Mouse (Mus musculus) megakaryocyte-erythroid progenitor cell, adult 5-6 weeks (primary cell): Measurements from ENCODE around the gene Clip3. TPM values are rescaled to one million over a fixed set of nuclear protein-coding genes. Genes with fewer than 3 reads are reported as not detected.

Experiments used
- ATAC-seq: replicated peaks from 2 replicates; pipeline ENCODE4 v1.8.0; 2016; ENCODE audit warnings: mild to moderate bottlenecking, inconsistent platforms; ENCODE audit not compliant: severe bottlenecking, poor library complexity, low FRiP score, low TSS enrichment
- total RNA-seq, 2 experiments: library from RNA; stranded (forward) in 1 of 2; stranded (reverse) in 1 of 2; fragments of 200-1000, 215-1000 nt in 1 of 2; fragments of >200 nt in 1 of 2; fragmentation: Nextera tagmentation in 1 of 2; gene quantifications; 2 replicates each; pipeline ENCODE4 v1.2.3; 2014 to 2017

Gene Clip3
- total RNA-seq, 2 experiments from 2014 or later = not detected

DNA sequence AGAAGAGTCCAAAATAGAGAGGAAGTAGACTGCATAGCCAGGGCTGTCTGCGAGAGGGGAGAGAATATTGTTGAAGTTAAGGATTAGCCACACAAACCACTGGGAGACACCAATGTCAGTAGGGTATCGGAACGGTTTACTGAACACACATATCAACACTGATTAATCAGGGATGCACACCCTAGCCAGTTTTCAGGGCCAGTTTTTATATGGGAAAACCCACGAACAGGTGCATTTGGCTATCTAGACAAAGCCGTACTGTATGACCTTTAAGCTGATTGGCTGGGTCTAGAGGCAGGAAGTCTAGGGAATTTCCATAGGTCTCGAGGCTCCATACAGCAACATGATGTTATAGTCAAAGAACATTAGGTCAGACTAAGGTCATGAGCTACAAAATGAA is 31.3 kb downstream of the Clip3 start:
- ATAC-seq = peak; percentile 15

DNA sequence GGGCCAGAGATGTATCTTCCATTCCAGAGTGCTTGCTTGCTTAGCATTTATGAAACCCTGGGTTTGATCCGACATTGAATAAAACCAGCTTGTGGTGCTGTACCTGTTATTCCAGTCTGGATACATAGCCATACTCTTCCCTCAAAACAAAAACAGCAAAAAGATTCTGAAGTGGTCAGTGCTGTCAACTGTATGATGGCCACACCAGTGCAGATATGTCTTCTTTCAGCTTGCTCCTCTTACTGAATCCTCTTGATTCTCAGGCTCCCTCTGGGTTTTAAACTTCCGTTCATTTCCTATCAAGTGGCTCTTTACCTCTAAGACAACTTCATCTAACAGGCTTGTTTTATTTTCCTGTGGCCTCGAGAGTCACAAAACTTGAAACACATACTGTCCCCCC is 32.3 kb downstream of the Clip3 start, which contains the start of gene Sdhaf1:
Gene Sdhaf1, minus strand, starts transcription at position 101 of the 400 bp plus-strand sequence.
- no peak for ATAC-seq

DNA sequence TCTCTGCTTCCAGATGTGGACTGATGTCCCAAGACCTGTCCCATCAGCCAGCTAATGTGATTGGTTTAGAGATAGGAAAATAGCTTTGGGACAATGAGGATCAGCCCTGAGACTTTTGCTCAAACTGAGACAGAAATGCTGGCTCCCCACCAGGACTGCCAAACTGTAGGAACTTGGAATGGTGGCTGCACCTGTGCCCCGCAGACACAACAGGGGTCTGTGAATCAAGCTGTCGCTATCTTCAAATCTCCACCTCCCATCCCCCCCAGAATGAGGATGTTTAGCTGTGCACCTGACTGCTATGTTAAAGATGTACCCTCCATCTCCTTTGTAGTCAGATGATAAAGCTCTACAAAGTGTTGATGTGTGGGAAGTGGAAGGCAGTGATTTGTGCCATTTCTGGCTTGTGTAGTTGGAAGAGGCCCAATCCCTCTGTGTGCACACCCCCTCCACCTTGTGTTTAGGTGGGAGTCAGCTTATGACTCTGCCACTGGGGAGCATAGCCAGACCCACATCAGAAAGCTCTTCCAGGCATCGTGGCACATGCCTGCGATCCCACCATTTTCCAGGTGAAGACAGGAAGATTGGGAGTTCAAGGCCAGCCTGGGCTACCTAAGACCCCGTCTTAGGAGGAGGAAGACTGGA is 32.9 kb downstream of the Clip3 start:
- ATAC-seq = no peak

DNA sequence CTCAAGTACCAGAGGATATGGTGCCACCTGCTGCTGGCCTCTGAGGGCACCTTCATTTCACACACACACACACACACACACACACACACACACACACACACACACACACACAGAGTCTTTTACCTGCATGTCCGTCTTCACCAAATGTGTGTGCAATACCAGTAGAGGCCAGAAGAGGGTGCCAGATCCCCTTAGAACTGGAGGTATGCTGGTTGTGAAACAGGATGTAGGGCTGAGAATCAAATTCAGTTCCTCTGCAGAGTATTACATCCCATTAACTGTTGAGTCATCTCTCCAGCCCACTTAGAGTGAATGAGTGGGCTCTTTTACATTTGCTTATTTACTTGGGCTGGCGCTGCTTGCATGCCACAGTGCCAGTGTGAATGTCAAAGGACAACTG is 33.8 kb downstream of the Clip3 start:
- no peak for ATAC-seq

DNA sequence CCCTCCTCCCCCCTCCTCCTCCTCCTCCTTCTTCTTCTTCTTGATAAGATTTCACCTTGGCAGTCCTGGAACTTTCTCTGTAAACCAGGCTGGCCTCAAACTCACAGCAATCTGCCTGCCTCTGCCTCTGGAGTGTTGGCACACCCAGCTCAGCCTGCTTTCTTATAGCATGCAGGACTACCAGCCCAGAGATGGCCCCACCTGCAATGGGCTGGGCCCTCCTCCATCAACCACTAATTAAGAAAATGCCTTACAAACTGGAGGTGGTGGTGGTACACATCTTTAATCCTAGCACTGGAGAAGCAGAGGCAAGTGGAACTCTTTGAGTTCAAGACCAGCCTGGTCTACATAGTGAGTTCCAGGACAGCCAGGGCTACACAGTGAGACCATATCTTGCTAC is 34.9 kb downstream of the Clip3 start:
- no peak for ATAC-seq

DNA sequence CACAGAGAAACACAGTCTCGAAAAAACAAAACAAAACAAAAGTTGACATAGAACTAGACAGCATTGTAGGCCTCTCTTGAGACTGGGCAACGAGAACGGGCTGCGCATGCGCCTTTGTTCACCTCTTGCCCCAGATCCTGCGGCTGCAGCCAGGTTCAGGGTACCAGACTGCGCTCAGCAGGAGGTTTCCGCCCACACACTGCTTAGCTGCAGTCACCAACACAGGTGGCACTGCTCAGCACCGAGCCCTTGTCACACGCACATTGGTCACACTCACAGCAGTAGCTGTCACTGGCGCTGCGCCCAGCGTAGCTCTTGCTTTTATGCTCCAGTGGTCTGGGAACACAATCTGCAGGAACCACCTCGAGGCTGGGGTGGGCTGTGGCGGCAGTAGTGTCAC is 35.6 kb downstream of the Clip3 start:
- no peak for ATAC-seq

DNA sequence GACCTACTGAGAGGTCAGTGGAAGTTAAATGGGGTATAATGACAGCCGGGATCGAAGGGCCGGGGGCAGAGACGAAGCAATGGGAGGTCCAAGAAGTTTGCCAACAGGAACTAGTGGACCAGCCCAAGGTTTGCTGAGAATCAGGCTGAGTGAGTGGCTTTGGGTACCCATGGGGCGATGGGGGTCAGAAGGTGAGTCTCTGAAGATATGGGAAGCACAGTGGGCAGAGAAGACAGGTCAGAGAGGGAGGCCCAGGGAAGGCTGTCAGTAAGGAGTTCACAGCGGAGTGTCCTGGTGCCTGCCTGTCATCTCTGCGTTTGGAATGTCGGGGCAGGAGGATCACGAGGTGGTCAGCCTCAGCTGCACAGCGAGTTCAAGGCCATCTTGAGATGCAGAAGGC is 36.9 kb downstream of the Clip3 start:
- ATAC-seq = no peak

DNA sequence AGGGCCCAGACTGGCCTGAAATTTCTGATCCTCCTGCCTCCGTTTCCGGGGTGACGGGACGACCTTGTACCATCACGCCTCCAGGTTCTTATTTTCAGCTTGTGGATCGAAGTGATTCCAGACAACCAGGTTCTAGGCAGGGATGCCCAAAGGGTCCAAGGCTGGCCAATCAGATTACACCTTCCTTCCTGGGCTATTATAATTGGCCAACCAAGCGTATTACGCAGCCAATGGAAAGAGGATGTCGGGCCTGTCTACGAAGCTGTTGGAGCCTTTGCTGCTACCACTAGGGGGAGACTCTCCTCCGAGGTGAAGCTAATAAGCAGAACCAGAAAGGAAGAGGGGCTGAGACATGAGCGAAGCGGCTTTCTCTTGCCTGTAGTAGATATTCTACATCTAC is 40.4 kb downstream of the Clip3 start:
- peak; percentile 76 for ATAC-seq

DNA sequence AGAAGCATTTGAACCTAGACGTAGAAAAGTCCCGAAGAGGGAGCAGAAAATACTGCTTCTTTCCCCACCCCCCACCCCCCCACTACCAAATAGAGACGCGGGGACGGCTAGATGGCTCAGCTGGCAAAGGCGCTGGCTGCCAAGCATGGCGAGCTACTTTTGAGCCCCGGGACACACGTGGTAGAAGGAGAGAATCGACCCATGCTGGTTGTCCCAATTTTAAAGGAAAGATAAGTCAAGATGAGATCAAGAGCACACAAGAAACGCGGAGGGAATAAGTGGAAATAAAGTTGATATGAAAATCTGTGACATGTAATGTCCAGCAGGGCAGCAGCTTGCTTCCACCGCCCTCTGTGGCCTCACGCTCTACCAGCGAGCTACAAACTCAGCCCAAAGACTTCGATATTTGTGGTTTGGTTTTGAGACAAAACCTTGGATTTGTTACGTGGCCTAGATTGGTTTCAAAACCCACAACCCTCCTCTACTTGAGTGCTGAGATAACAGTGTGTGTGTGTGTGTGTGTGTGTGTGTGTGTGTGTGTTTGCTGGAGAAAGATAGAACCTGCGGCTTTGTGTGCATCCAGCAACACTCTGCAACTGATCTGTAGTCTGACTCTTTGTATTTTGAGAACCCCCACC is 41.2 kb downstream of the Clip3 start:
- peak; percentile 43 for ATAC-seq

DNA sequence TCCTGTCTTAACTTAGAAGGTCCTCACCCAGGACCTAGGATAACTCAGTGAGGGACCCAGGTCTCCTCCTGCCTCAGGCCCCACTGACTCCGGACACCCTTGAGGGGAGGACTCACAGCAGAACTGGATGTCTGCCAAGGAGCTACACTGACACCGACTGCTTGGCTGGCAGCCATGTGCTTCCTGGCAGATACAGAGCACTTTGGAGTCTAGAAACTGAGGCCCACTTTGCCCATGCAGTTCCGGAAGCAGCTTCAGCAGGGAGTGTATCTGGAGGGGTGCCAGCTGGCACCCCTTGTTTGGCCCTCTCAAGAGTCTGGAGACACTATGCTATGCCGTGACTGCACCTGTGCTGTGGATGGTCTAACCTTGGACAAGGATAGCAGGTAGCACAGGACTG is 41.9 kb downstream of the Clip3 start:
- ATAC-seq = peak; percentile 49

DNA sequence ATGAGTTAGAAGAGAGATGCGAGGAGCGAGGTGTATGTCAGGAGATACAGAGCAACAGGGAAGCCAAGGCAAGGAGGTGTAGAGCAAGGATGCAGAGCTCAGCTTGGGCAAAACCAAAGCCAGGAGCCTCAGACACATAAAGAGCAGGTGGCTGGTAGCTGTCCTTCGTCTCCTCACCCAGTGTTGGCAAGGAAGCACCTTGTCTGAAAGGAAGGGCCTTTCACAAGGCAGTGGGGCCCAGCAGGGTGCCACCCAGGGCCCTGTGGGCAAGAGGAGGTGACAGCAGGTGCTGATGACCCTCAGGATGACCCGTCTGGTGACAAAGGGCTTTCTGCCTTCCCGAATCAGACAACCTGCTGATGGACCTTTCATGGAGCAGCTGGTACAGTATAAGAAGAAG is 43.0 kb downstream of the Clip3 start:
- no peak for ATAC-seq

DNA sequence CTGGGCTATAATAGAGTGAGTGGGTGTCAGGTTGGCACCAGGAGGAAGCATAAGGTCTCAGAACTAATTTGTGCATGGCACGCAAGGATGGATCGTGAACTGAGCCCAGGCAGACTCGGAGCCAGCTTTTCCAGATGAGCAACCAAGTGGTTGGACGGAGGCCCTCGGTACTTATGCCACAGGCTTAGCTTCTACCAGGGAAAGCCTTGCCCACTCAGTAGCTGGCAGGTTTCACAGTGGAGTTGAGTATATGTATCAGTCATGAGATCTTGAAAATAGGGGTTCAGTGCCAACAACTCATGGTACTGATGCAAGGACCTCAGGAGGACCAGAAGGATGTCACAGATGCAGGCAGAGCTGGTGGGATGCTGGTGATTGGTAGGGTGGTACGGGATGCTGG is 44.2 kb downstream of the Clip3 start:
- no peak for ATAC-seq

DNA sequence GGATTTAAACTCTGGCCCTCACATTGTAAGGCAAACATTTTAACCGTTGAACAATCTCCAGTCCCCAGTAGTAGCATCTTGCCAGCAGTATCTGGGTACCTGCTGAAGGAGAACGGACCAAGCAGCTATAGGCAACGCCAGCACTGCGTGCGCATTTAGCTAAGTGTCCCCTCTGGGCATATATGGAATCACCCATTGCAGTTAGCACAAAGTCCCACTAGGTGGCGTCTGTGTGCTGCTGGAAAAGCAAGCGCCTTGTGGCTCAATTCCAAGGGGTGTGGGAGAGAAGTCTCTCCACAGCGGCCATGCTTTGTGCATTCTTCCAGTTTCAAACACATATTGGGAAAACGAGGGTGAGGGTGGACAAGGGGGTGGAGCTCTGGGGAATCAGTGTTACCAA is 44.9 kb downstream of the Clip3 start:
- ATAC-seq = peak; percentile 62

DNA sequence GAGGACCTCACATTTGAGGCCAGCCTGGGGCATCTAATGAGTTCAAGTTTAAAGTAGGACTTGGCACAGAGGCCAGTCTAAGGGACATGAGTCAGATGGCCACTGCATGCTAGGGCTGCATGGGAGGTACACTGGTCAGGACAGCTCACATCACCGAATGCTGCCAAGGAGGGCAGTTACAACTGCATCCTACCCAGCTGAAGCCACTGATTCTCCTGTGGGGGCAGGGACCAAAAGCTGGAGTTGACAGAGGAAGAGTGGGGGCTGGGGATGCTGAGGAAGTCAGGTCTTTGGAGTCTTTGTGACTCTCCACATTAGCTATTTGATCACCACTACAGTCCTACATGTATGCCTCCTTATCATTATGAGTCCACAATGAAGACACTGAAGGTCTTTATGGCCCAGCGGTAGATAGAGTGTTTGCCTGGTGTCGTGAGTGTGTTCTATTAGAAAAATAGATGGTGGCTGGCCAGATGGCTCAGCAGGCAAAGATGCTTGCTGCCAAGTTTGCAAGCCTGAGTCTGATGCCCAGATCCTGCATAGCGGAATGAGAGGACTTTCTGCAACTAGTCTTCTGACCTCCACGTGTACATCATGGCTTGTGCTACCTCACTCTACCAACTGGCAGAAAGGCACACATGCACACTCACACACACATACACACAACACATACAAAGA is 48.0 kb downstream of the Clip3 start:
- no peak for ATAC-seq

DNA sequence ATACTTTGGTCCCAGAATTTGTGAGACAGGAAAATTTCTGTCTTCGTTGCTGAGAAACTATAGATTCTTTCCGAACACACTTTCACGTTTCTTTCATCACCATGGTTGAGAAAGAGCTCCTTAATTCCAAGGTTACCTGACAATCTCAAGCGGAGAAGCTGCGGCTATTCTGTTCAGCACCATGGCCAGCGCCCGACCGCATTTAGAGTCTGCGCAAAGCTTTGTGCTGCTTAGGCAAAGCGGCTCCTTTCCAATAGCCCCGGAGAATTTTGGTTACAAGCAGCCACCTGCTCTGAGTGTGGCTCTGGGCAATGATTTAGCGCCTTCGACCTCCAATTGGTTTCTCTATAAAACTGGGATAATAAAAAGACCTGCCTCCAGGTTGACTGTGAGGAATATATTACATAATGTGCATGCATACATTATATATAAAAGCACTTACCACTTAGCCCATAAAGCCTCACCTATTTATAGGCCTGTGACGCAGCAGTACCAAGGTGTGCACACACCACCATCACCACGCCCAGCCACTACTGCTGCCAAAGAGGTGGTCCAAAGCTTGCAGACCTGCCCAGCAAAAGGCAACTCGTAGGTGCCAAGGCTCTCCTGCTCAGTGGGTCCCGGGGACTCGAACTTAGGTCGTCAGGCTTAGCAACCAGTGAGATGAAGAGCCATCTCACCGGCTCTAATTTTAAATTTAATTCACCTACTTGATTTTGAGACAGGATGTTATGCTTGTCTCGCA is 55.3 kb downstream of the Clip3 start:
- ATAC-seq = peak; percentile 67

DNA sequence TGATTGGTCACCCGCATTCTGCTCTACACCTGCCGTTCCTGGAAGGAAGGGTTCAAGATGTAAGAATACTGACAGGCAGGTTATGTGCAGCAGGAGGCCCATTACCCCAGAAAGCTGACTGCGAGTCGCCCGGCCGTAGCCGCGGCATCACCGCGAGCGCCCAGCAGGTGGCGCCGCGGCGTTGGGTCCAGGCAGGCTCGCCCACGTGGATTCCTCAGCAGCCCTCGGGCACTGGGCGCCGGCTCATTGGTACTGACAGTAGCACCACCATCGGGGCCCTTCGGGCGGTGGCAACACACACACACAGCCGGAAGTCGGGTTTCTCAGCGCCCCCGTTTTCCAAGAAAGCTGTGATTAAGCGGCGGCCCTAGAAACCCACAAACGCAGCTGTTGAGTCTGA is 56.3 kb downstream of the Clip3 start:
- ATAC-seq = peak; percentile 72; the same call in 1 of the 2 replicates

DNA sequence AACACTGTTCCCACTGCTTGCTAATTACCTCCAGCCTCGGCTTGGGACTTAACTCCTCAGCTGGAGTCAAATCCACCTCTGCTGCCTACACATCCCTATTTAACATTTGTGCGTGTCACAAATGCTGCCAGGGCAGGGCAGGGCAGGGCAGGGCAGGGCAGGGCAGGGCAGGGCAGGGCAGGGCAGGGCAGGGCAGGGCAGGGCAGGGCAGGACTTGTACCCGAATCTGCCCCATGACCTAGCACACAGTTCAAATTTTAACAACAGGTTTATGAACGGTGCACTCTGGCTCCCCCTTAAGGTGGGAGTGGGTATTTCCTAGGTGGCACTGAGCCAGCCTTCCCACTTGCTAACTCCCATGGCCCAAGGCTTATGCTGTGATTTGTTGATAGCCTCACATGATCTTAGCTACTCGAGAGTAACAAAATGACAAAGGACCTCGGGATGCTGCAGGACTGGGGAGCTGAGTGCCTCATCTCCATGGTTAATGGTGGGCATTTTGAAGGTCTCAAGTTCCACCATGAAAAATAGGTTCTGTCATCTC is 61.8 kb downstream of the Clip3 start:
- 0 out of 2 replicates have a peak, but pooled peaks have one; percentile 38 for ATAC-seq

DNA sequence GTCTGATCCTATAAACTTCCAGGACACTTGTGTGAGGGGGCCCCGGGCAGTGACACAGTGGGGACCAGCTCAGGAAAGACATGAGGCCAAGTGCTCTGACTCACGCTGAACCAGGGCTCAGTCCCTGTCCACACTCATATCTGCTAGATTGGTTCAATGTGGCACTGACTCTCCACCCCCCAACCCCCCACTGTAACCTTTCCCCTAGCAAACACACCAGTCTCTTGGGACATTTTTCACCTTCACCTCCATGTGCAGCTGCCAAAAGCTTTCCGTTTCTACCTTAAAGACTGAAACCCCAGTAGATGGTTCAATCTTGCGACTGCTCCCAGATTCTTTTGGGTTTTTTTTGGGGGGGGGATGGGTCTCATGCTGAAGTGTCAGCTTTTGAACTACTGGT is 62.5 kb downstream of the Clip3 start:
- no peak for ATAC-seq
